Comparison of ENCODE assay signal across 13 mouse cellular contexts in the genomic region with DNA sequence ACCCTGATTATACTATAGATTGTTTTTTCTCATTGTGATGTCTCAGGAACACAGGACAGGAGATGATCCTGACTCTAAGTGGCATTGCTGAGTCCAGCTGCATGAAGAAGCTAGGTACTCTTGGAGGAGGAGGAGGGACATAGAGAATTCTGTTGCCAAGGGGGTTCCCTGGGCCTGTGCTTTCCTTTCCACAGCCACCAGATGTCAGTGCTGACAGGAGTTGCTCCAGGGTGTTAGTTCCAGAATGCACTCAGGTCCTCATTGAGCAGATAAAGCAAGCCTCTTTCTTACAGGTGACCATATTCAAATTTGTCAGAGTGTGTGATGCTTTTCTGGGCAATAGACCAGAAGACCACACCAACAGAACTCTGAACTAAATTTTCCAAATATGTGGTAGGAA.
DNase-seq lines count a peak whose midpoint lies in the region; ATAC-seq and TF ChIP-seq lines count a peak whose summit lies in the region.
"Had no signal": no experiment of that assay in that cellular context is flagged by ENCODE, and none has a peak within 500 bp of the region (broad histone marks: within the 10 kb centered on the region; RNA-seq: fewer than 3 reads in every experiment).

No protein-coding gene starts in this region.

- no peak for TF ChIP-seq EP300 in liver, postnatal 0 days (IDR thresholded peaks at IDR 0.05; ENCODE audit: low read depth)

- TF ChIP-seq POLR2A in cortical plate, adult 2 months (IDR thresholded peaks at IDR 0.05; ENCODE audit: extremely low read depth, insufficient read depth, low read length), result no peak

- H3K9ac ChIP-seq in liver, postnatal 0 days (replicated peaks), result no peak overlapping the region
- H3K9ac ChIP-seq in liver, embryonic 11.5 days (ENCODE audit: low read depth, low read length), result no peak overlapping the region
- H3K9ac ChIP-seq: forebrain, embryonic 12.5 days had no signal

- H3K27ac ChIP-seq in liver, postnatal 0 days (ENCODE audit: low read depth), result no peak overlapping the region
- H3K27ac ChIP-seq in liver, embryonic 11.5 days (ENCODE audit: low read depth, low read length), result no peak overlapping the region
- no peak overlapping the region for H3K27ac ChIP-seq in cortical plate, adult 2 months (ENCODE audit: insufficient read depth, low read length)
- H3K27ac ChIP-seq: forebrain, embryonic 12.5 days had no signal

- H3K4me3 ChIP-seq in liver, postnatal 0 days (ENCODE audit: low read depth, low read length), result no peak overlapping the region
- H3K4me3 ChIP-seq in liver, embryonic 11.5 days (ENCODE audit: low read depth, low read length), result no peak overlapping the region
- no peak overlapping the region for H3K4me3 ChIP-seq in E14TG2a.4 (replicated peaks; ENCODE audit: low read length)
- no peak overlapping the region for H3K4me3 ChIP-seq in cortical plate, adult 2 months (ENCODE audit: insufficient read depth, low read length)
- H3K4me3 ChIP-seq: forebrain, embryonic 12.5 days; megakaryocyte, embryonic 14.5 days had no signal

- H3K36me3 ChIP-seq in liver, postnatal 0 days (replicated peaks; ENCODE audit: insufficient read depth, low read length), result no peaks in the 10 kb centered on the region
- no peaks in the 10 kb centered on the region for H3K36me3 ChIP-seq in liver, embryonic 11.5 days (ENCODE audit: control insufficient read depth, insufficient read depth, low read length)
- H3K36me3 ChIP-seq in E14TG2a.4 (ENCODE audit: insufficient read depth, low read length), result no peaks in the 10 kb centered on the region
- H3K36me3 ChIP-seq: forebrain, embryonic 12.5 days had no signal

- peak; percentile 42 for DNase-seq in embryo, embryonic 10.5 days (ENCODE audit: low spot score)
- no peak for DNase-seq in embryo, embryonic 10 days (ENCODE audit: low spot score)
- DNase-seq in liver, postnatal 0 days, result no peak
- DNase-seq in liver, embryonic 11.5 days (ENCODE audit: low spot score), result no peak
- DNase-seq in urinary bladder, postnatal 14 days (ENCODE audit: low spot score), result no peak
- DNase-seq in urinary bladder, postnatal 4 days (ENCODE audit: low spot score in 2 of 2), result no peak
- DNase-seq: B cell, adult 2 months; kidney, adult 18-20 months; layer of hippocampus, postnatal 36 days had no signal

- no peak overlapping the region for H3K4me2 ChIP-seq in liver, postnatal 0 days (ENCODE audit: low read depth, low read length)
- H3K4me2 ChIP-seq in liver, embryonic 11.5 days, result no peak overlapping the region
- H3K4me2 ChIP-seq: forebrain, embryonic 12.5 days had no signal

- TF ChIP-seq CTCF in liver, postnatal 0 days (IDR thresholded peaks at IDR 0.05; ENCODE audit: low read depth), result peak; percentile 39
- TF ChIP-seq CTCF in E14TG2a.4 (conservative IDR thresholded peaks at IDR 0.05; ENCODE audit: low read length), result peak; percentile 31
- peak; percentile 48 for TF ChIP-seq CTCF in cortical plate, adult 2 months (IDR thresholded peaks at IDR 0.05; ENCODE audit: extremely low read depth, insufficient read depth, low read length)

- ATAC-seq in liver, postnatal 0 days, result no peak
- ATAC-seq in liver, embryonic 11.5 days (replicated peaks; ENCODE audit: low FRiP score), result no peak

- H3K27me3 ChIP-seq in liver, postnatal 0 days (ENCODE audit: insufficient read depth, low read length), result 0 out of 2 replicates have a peak, but pooled peaks cover under 1% of the 10 kb centered on the region
- no peaks in the 10 kb centered on the region for H3K27me3 ChIP-seq in liver, embryonic 11.5 days (replicated peaks; ENCODE audit: control insufficient read depth, insufficient read depth, low read length)
- H3K27me3 ChIP-seq in E14TG2a.4 (ENCODE audit: insufficient read depth, low read length), result peaks cover 17% of the 10 kb centered on the region

- H3K9me3 ChIP-seq in liver, postnatal 0 days (ENCODE audit: low read length), result no peaks in the 10 kb centered on the region
- no peaks in the 10 kb centered on the region for H3K9me3 ChIP-seq in liver, embryonic 11.5 days (ENCODE audit: control insufficient read depth, low read length)
- H3K9me3 ChIP-seq in E14TG2a.4 (ENCODE audit: low read length), result no peaks in the 10 kb centered on the region
- H3K9me3 ChIP-seq: forebrain, embryonic 12.5 days; megakaryocyte, embryonic 14.5 days had no signal

- peaks cover 12% of the 10 kb centered on the region for H3K4me1 ChIP-seq in liver, postnatal 0 days (ENCODE audit: insufficient read depth)
- H3K4me1 ChIP-seq in liver, embryonic 11.5 days (replicated peaks; ENCODE audit: control insufficient read depth, insufficient read depth, low read length), result peaks cover 4% of the 10 kb centered on the region; the same call in 1 of the 2 replicates
- peaks cover 20% of the 10 kb centered on the region for H3K4me1 ChIP-seq in E14TG2a.4 (replicated peaks; ENCODE audit: low read depth, low read length)
- no peaks in the 10 kb centered on the region for H3K4me1 ChIP-seq in cortical plate, adult 2 months (ENCODE audit: control insufficient read depth, insufficient read depth, low read length)
